Mouse (Mus musculus) olfactory bulb, adult 2 months (tissue): ENCODE measurements around the gene Trim5.

Experiments used
- CTCF ChIP-seq: fragments of 200-500 bp; IDR thresholded peaks from 2 replicates; pipeline ENCODE4 v1.5.1; 2012; ENCODE audit warnings: low read depth, mild to moderate bottlenecking, low read length, moderate library complexity; ENCODE audit not compliant: insufficient read depth
- POLR2A ChIP-seq: fragments of 200-500 bp; IDR thresholded peaks from 2 replicates; pipeline ENCODE4 v1.6.1; 2012; ENCODE audit warnings: mild to moderate bottlenecking, low read depth, low read length, moderate library complexity; ENCODE audit not compliant: insufficient read depth

GRCm38 (mm10) chr7:104217881-104218280 is 70.0 kb downstream of the Trim5 start:
- no peak for TF ChIP-seq CTCF
- TF ChIP-seq POLR2A: no peak
